Mouse (Mus musculus) hindbrain, postnatal 0 days (tissue): ENCODE measurements at regions not wholly inside any gene's neighbourhood (a gene's known extent, or its start where the extent isn't known, plus 50 kb on each side); places are given as distances from the start of the nearest gene placed in this dataset.
A peak's percentile ranks its signal among the peaks of the same experiment; 100 is the strongest.

ENCODE experiments used
- ATAC-seq: fragments of 200-750 bp; cut with Nextera tagmentation; 2 replicates; pipeline ENCODE4 v1.8.0; 2017; ENCODE audit warnings: mild to moderate bottlenecking, moderate TSS enrichment, moderate library complexity
- DNase-seq: peaks from one replicate; pipeline ENCODE4 v3.0.0-alpha.2; 2015; ENCODE audit warnings: low spot score
- H3K27ac ChIP-seq: fragments of 300-500 bp; sonication (generic); 2 replicates; pipeline ENCODE4 v1.5.1; 2014; ENCODE audit warnings: mild to moderate bottlenecking
- H3K27me3 ChIP-seq: fragments of 300-500 bp; sonication (generic); 2 replicates; pipeline ENCODE4 v1.6.1; 2014; ENCODE audit warnings: low read length, mixed read lengths; ENCODE audit not compliant: insufficient read depth
- H3K36me3 ChIP-seq: fragments of 300-500 bp; sonication (generic); 2 replicates; pipeline ENCODE4 v1.6.1; 2014; ENCODE audit warnings: low read length, mixed read lengths; ENCODE audit not compliant: insufficient read depth
- H3K4me1 ChIP-seq: fragments of 300-500 bp; sonication (generic); 2 replicates; pipeline ENCODE4 v1.6.1; 2014; ENCODE audit warnings: antibody characterized with exemption, low read length, mixed read lengths; ENCODE audit not compliant: insufficient read depth
- H3K4me2 ChIP-seq: fragments of 300-500 bp; sonication (generic); 2 replicates; pipeline ENCODE4 v1.6.1; 2014; ENCODE audit warnings: low read depth, mild to moderate bottlenecking, low read length, moderate library complexity, mixed read lengths
- H3K4me3 ChIP-seq: fragments of 300-500 bp; sonication (generic); 2 replicates; pipeline ENCODE4 v1.5.1; 2014; ENCODE audit warnings: low read length
- H3K9ac ChIP-seq: fragments of 300-500 bp; sonication (generic); replicated peaks from 2 replicates; pipeline ENCODE4 v1.6.1; 2014; ENCODE audit warnings: mild to moderate bottlenecking, low read length, moderate library complexity, mixed read lengths
- H3K9me3 ChIP-seq: fragments of 300-500 bp; sonication (generic); 2 replicates; pipeline ENCODE4 v1.6.1; 2016; ENCODE audit warnings: low read length, mixed read lengths
- CTCF ChIP-seq: IDR thresholded peaks from 2 replicates; pipeline ENCODE4 v1.5.1; 2016; ENCODE audit warnings: antibody characterized with exemption, control low read depth, low read depth
- WGBS: fragments of 180-500 bp; shearing (Covaris S2); extraction: QIAGEN DNeasy Blood & Tissue Kit; methylation state at CpG from one replicate; pipeline ENCODE4 v1.1.7; 2014; 5-methylcytosine and 5-hydroxymethylcytosine counted together

DNA sequence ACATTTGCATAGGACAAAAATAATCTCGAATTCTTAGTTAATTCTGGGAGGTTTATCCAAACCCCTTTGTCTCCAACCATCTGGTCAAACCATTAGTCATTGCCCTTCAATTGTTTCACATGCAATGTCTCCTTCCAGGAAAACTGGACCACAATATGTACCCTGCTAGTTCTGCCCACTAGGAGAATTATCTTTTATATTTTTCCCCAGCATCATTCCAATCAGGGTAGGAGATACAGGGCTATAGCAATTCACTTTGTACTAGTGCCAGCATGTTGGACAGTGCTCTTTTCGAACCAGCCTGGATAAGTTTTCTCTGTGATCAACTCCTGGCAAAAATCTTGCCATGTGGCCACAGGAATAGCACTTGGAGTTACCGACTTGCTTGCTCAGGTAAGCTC lies 300.6 kb downstream of the Otol1 start:
- WGBS: 53% methylated on average over 3 of the region's 3 CpGs
- Histone ChIP-seq H3K36me3 (no peaks in the 10 kb centered on the region), H3K4me2 (no peak overlapping the region), H3K4me1 (no peaks in the 10 kb centered on the region), H3K27me3 (no peaks in the 10 kb centered on the region), H3K27ac (no peak overlapping the region), H3K9ac (no peak overlapping the region), H3K9me3 (no peaks in the 10 kb centered on the region), H3K4me3 (no peak overlapping the region)
- no peak for ATAC-seq
- TF ChIP-seq CTCF: no peak
- no peak for DNase-seq

GRCm38 (mm10) chr3:70309304-70309703 lies 301.9 kb downstream of the Otol1 start:
- Histone ChIP-seq H3K36me3 (no peaks in the 10 kb centered on the region), H3K9me3 (no peaks in the 10 kb centered on the region), H3K4me2 (no peak overlapping the region), H3K4me1 (no peaks in the 10 kb centered on the region), H3K27me3 (no peaks in the 10 kb centered on the region), H3K9ac (no peak overlapping the region), H3K4me3 (no peak overlapping the region), H3K27ac (no peak overlapping the region)
- peak; percentile 16 for DNase-seq
- ATAC-seq: peak; percentile 35; the same call in 1 of the 2 replicates
- no peak for TF ChIP-seq CTCF
- WGBS: 74% methylated on average over 4 of the region's 4 CpGs

DNA sequence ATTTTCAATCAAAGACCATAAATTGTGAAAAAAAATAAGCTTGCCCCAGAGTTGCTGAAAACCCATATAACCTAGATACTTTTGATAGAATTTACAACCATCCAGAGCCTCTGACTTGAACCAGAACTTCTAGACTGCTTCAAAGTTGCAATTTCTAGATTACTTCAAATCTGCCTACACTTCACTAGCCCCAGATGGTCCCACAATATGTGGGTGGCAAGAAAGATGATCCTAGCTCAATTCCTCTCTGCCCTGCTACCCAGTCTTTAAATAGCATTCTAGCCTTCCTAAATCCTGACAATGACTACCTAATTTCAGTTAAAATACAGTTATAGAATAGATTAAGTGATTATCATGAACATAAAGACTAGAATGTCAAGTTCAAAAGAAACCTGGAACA lies 303.6 kb downstream of the Otol1 start:
- Histone ChIP-seq H3K27ac (no peak overlapping the region), H3K27me3 (no peaks in the 10 kb centered on the region), H3K4me3 (no peak overlapping the region), H3K36me3 (no peaks in the 10 kb centered on the region), H3K9me3 (no peaks in the 10 kb centered on the region), H3K4me2 (no peak overlapping the region), H3K9ac (no peak overlapping the region), H3K4me1 (no peaks in the 10 kb centered on the region)
- DNase-seq (no peak), ATAC-seq (no peak)
- no peak for TF ChIP-seq CTCF

DNA sequence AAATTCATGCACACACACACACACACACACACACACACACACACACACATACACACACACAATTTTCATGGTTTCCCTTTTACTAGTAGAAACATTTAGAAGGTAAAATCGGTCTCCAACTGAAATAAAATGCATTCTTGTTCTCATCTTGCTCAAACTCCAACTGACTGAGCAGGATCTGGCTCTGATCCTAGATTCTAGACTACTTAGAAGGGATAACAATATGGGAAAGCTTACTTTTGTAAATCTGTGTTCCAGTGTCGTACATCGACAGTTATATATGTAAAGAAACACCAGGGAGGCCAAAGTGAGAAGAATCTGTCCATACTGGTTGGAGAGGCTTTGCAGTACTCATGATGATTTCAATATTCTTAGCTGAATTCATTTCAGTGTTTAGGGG lies 304.6 kb downstream of the Otol1 start:
- no peak for TF ChIP-seq CTCF
- Histone ChIP-seq H3K36me3 (no peaks in the 10 kb centered on the region), H3K9me3 (no peaks in the 10 kb centered on the region), H3K27ac (no peak overlapping the region), H3K4me3 (no peak overlapping the region), H3K4me2 (no peak overlapping the region), H3K27me3 (no peaks in the 10 kb centered on the region), H3K9ac (no peak overlapping the region), H3K4me1 (no peaks in the 10 kb centered on the region)
- DNase-seq (no peak), ATAC-seq (no peak)
- WGBS: 73% methylated on average over 3 of the region's 3 CpGs

- Histone ChIP-seq H3K4me2 (no peak overlapping the region), H3K36me3 (no peaks in the 10 kb centered on the region), H3K27me3 (no peaks in the 10 kb centered on the region), H3K27ac (no peak overlapping the region), H3K9ac (no peak overlapping the region), H3K4me3 (no peak overlapping the region), H3K4me1 (no peaks in the 10 kb centered on the region), H3K9me3 (no peaks in the 10 kb centered on the region)
- WGBS: 44% methylated on average over 7 of the region's 7 CpGs
- TF ChIP-seq CTCF: no peak
- ATAC-seq (0 out of 2 replicates have a peak, but pooled peaks have one; percentile 27), DNase-seq (peak; percentile 20)
These were observed 305.9 kb downstream of the Otol1 start for GRCm38 (mm10) chr3:70313119-70313868.

DNA sequence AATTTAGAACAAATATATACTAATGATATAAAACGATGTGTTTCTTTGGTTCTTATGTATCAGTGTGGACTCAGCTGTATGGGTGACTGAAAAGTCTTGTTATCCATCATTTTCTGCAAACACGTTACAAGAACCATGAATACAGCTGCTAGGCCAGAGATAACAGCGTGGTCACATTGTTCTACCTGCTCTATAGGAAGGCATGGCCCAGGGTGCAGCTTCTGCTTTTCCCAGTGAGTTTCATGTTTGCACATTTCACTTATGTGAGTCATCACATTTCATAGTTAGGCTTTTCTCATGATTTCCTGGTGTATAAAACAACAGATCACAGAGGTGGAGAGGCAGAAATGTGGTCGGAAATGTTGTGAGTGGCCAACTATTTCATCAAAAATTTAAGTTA lies 306.8 kb downstream of the Otol1 start:
- Histone ChIP-seq H3K27ac (no peak overlapping the region), H3K9me3 (no peaks in the 10 kb centered on the region), H3K9ac (no peak overlapping the region), H3K4me1 (no peaks in the 10 kb centered on the region), H3K27me3 (no peaks in the 10 kb centered on the region), H3K4me3 (no peak overlapping the region), H3K4me2 (no peak overlapping the region), H3K36me3 (no peaks in the 10 kb centered on the region)
- ATAC-seq (no peak), DNase-seq (no peak)
- WGBS: 87% methylated on average over 4 of the region's 4 CpGs
- TF ChIP-seq CTCF: no peak

DNA sequence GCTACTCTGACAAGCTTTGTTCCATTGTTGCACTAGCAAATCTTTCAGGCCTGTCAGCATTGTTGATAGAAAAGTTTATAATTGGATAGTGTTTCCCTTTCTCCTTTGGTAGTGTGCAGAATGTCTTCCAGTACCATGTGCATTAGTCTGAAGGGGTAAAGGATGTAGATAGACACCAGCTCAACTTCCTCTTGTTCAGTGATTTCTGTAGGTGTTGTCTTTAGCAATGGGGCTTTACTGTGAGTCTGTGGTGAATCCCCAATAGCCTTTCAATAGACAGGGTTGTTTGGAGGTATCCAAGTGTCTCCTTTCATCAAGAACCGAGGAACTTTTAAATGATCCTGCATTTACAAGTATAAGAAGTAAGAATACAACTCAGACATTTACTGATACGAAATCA lies 311.0 kb downstream of the Otol1 start:
- no peak for TF ChIP-seq CTCF
- WGBS: 92% methylated on average over 2 of the region's 2 CpGs
- no peaks in the 10 kb centered on the region for H3K36me3 ChIP-seq
- no peak overlapping the region for H3K27ac ChIP-seq
- no peaks in the 10 kb centered on the region for H3K9me3 ChIP-seq
- DNase-seq (no peak), ATAC-seq (no peak)
- no peak overlapping the region for H3K4me3 ChIP-seq
- no peaks in the 10 kb centered on the region for H3K4me1 ChIP-seq
- no peaks in the 10 kb centered on the region for H3K27me3 ChIP-seq
- H3K4me2 ChIP-seq: no peak overlapping the region
- H3K9ac ChIP-seq: no peak overlapping the region
